Mouse (Mus musculus) CH12.LX (cell line): ENCODE measurements around the gene Rassf2. TPM values are rescaled to one million over a fixed set of nuclear protein-coding genes. Genes with fewer than 3 reads are reported as not detected.

Experiments used
- DNase-seq: peaks from one replicate; pipeline ENCODE4 v3.0.0-alpha.2; 2013; ENCODE audit errors: extremely low read depth
- H3K27ac ChIP-seq: 2 replicates; pipeline ENCODE4 v1.5.1; 2012; ENCODE audit warnings: low read depth, mild to moderate bottlenecking, control low read depth, moderate library complexity; ENCODE audit not compliant: insufficient read depth
- H3K27me3 ChIP-seq: replicated peaks from 2 replicates; pipeline ENCODE3; 2012; ENCODE audit warnings: inconsistent platforms
- H3K36me3 ChIP-seq, 2 experiments: replicated peaks in 1 of 2; 2 replicates each; pipeline versions ENCODE3 to v1.6.1; 2012; ENCODE audit warnings: inconsistent platforms in 1 of 2, low read length in 1 of 2, mild to moderate bottlenecking in 1 of 2, mixed read lengths in 1 of 2, moderate library complexity in 1 of 2; ENCODE audit not compliant: control insufficient read depth in 1 of 2, insufficient read depth in 1 of 2
- H3K4me1 ChIP-seq, 2 experiments: 2 replicates each; pipeline ENCODE4 v1.6.1; 2012; ENCODE audit warnings: inconsistent platforms in 1 of 2, moderate library complexity in 1 of 2; ENCODE audit not compliant: insufficient read depth in 2 of 2, control insufficient read depth in 1 of 2
- H3K4me2 ChIP-seq: 2 replicates; pipeline ENCODE4 v1.6.1; 2012; ENCODE audit warnings: low read depth, mild to moderate bottlenecking, control low read depth; ENCODE audit not compliant: poor library complexity, insufficient read depth, severe bottlenecking
- H3K4me3 ChIP-seq, 3 experiments: fragments of 150-350 bp in 1 of 3; sonication (generic) in 1 of 3; replicated peaks in 1 of 3; 2 replicates each; pipeline versions ENCODE3 to v1.5.1; 2011 to 2012; ENCODE audit warnings: low read depth in 2 of 3, low read length in 2 of 3, mild to moderate bottlenecking in 2 of 3, moderate library complexity in 2 of 3, control low read depth in 1 of 3, improper control_type of control experiment in 1 of 3, inconsistent platforms in 1 of 3, mixed read lengths in 1 of 3; ENCODE audit not compliant: poor library complexity in 1 of 3
- H3K79me2 ChIP-seq: replicated peaks from 2 replicates; pipeline ENCODE4 v1.6.1; 2012; ENCODE audit warnings: mild to moderate bottlenecking, moderate library complexity; ENCODE audit not compliant: control insufficient read depth, poor library complexity, insufficient read depth, severe bottlenecking; ENCODE audit errors: extremely low read depth
- H3K9ac ChIP-seq: 2 replicates; pipeline ENCODE4 v1.6.1; 2012; ENCODE audit warnings: low read depth, mild to moderate bottlenecking, control low read depth, moderate library complexity; ENCODE audit not compliant: insufficient read depth
- H3K9me3 ChIP-seq: replicated peaks from 2 replicates; pipeline ENCODE3; 2012; ENCODE audit warnings: low read length, inconsistent platforms, mixed read lengths
- BHLHE40 ChIP-seq: IDR thresholded peaks from 2 replicates; pipeline ENCODE4 v1.6.1; 2011; ENCODE audit warnings: mild to moderate bottlenecking, low read depth, low read length, improper control_type of control experiment
- CHD1 ChIP-seq: IDR thresholded peaks from 2 replicates; pipeline ENCODE4 v1.6.1; 2012; ENCODE audit warnings: low read depth, low read length, improper control_type of control experiment, inconsistent platforms
- CHD2 ChIP-seq: IDR thresholded peaks from 2 replicates; pipeline ENCODE4 v1.6.1; 2011; ENCODE audit warnings: low read length, improper control_type of control experiment
- CTCF ChIP-seq, 2 experiments: IDR thresholded peaks in 1 of 2; conservative IDR thresholded peaks in 1 of 2; 2 replicates each; pipeline ENCODE4 v1.5.1; 2011 to 2012; ENCODE audit warnings: low read depth in 2 of 2, low read length in 2 of 2, improper control_type of control experiment in 1 of 2, inconsistent platforms in 1 of 2, mild to moderate bottlenecking in 1 of 2, moderate library complexity in 1 of 2
- E2F4 ChIP-seq: IDR thresholded peaks from 2 replicates; pipeline ENCODE4 v1.6.1; 2011; ENCODE audit warnings: low read depth, low read length, improper control_type of control experiment; ENCODE audit not compliant: insufficient replicate concordance
- ELF1 ChIP-seq: IDR thresholded peaks from 2 replicates; pipeline ENCODE4 v1.6.1; 2014; ENCODE audit warnings: low read depth, mild to moderate bottlenecking, inconsistent platforms, low read length, improper control_type of control experiment
- EP300 ChIP-seq: IDR thresholded peaks from 2 replicates; pipeline ENCODE4 v1.6.1; 2011; ENCODE audit warnings: low read length, improper control_type of control experiment
- ETS1 ChIP-seq: conservative IDR thresholded peaks from 2 replicates; pipeline ENCODE4 v1.6.1; 2012; ENCODE audit warnings: low read depth, mild to moderate bottlenecking, inconsistent platforms, low read length, improper control_type of control experiment, moderate library complexity
- GABPA ChIP-seq: IDR thresholded peaks from 2 replicates; pipeline ENCODE4 v1.6.1; 2012; ENCODE audit warnings: low read depth, low read length, improper control_type of control experiment, inconsistent platforms; ENCODE audit not compliant: insufficient replicate concordance
- HCFC1 ChIP-seq: IDR thresholded peaks from 2 replicates; pipeline ENCODE4 v1.6.1; 2012; ENCODE audit warnings: low read depth, mild to moderate bottlenecking, inconsistent platforms, low read length, improper control_type of control experiment
- IRF4 ChIP-seq: IDR thresholded peaks from 2 replicates; pipeline ENCODE4 v1.6.1; 2014; ENCODE audit warnings: low read depth, mild to moderate bottlenecking, inconsistent platforms, low read length, improper control_type of control experiment
- JUN ChIP-seq: IDR thresholded peaks from 2 replicates; pipeline ENCODE4 v1.6.1; 2011; ENCODE audit warnings: low read depth, mild to moderate bottlenecking, low read length, improper control_type of control experiment, moderate library complexity; ENCODE audit not compliant: insufficient read depth
- JUND ChIP-seq: conservative IDR thresholded peaks from 2 replicates; pipeline ENCODE4 v1.6.1; 2011; ENCODE audit warnings: low read depth, low read length, improper control_type of control experiment
- KAT2A ChIP-seq: IDR thresholded peaks from 2 replicates; pipeline ENCODE4 v1.6.1; 2012; ENCODE audit warnings: low read length, improper control_type of control experiment, inconsistent platforms; ENCODE audit not compliant: insufficient replicate concordance
- MAFK ChIP-seq: IDR thresholded peaks from 2 replicates; pipeline ENCODE4 v1.6.1; 2011; ENCODE audit warnings: low read length, improper control_type of control experiment; ENCODE audit not compliant: insufficient replicate concordance
- MAX ChIP-seq: IDR thresholded peaks from 2 replicates; pipeline ENCODE4 v1.6.1; 2011; ENCODE audit warnings: low read length, improper control_type of control experiment
- MAZ ChIP-seq: IDR thresholded peaks from 2 replicates; pipeline ENCODE4 v1.6.1; 2012; ENCODE audit warnings: low read depth, mild to moderate bottlenecking, inconsistent platforms, low read length, improper control_type of control experiment, moderate library complexity
- MEF2A ChIP-seq: IDR thresholded peaks from 2 replicates; pipeline ENCODE4 v1.6.1; 2014; ENCODE audit warnings: low read depth, mild to moderate bottlenecking, inconsistent platforms, low read length, improper control_type of control experiment, borderline replicate concordance
- MXI1 ChIP-seq: IDR thresholded peaks from 2 replicates; pipeline ENCODE4 v1.6.1; 2011; ENCODE audit warnings: mild to moderate bottlenecking, low read depth, low read length, improper control_type of control experiment
- MYC ChIP-seq: IDR thresholded peaks from 2 replicates; pipeline ENCODE4 v1.6.1; 2011; ENCODE audit warnings: low read depth, mild to moderate bottlenecking, improper control_type of control experiment, low read length
- NELFE ChIP-seq: IDR thresholded peaks from 2 replicates; pipeline ENCODE4 v1.6.1; 2011; ENCODE audit warnings: low read depth, low read length, improper control_type of control experiment
- NRF1 ChIP-seq: IDR thresholded peaks from 2 replicates; pipeline ENCODE4 v1.6.1; 2014; ENCODE audit warnings: low read depth, mild to moderate bottlenecking, inconsistent platforms, low read length, improper control_type of control experiment, moderate library complexity
- PAX5 ChIP-seq: IDR thresholded peaks from 2 replicates; pipeline ENCODE4 v1.6.1; 2012; ENCODE audit warnings: low read length, inconsistent platforms, mixed read lengths
- POLR2A ChIP-seq: IDR thresholded peaks from 2 replicates; pipeline ENCODE4 v1.6.1; 2011; ENCODE audit warnings: low read depth, mild to moderate bottlenecking, improper control_type of control experiment, low read length
- POLR2AphosphoS2 ChIP-seq: IDR thresholded peaks from 2 replicates; pipeline ENCODE4 v1.6.1; 2011; ENCODE audit warnings: low read depth, low read length, improper control_type of control experiment
- RAD21 ChIP-seq: IDR thresholded peaks from 2 replicates; pipeline ENCODE4 v1.6.1; 2011; ENCODE audit warnings: low read depth, mild to moderate bottlenecking, low read length, improper control_type of control experiment, moderate library complexity
- RCOR1 ChIP-seq: conservative IDR thresholded peaks from 2 replicates; pipeline ENCODE4 v1.6.1; 2012; ENCODE audit warnings: low read depth, mild to moderate bottlenecking, inconsistent platforms, low read length, improper control_type of control experiment
- SIN3A ChIP-seq: IDR thresholded peaks from 2 replicates; pipeline ENCODE4 v1.6.1; 2012; ENCODE audit warnings: low read length, improper control_type of control experiment, inconsistent platforms
- SMC3 ChIP-seq: IDR thresholded peaks from 2 replicates; pipeline ENCODE4 v1.6.1; 2011; ENCODE audit warnings: low read depth, low read length, improper control_type of control experiment
- TBP ChIP-seq: conservative IDR thresholded peaks from 2 replicates; pipeline ENCODE4 v1.6.1; 2011; ENCODE audit warnings: low read depth, low read length, improper control_type of control experiment
- TCF12 ChIP-seq: IDR thresholded peaks from 2 replicates; pipeline ENCODE4 v1.6.1; 2014; ENCODE audit warnings: low read depth, mild to moderate bottlenecking, inconsistent platforms, low read length, improper control_type of control experiment
- UBTF ChIP-seq: IDR thresholded peaks from 2 replicates; pipeline ENCODE4 v1.6.1; 2012; ENCODE audit warnings: low read depth, mild to moderate bottlenecking, inconsistent platforms, low read length, improper control_type of control experiment, moderate library complexity
- USF1 ChIP-seq: IDR thresholded peaks from 2 replicates; pipeline ENCODE4 v1.6.1; 2014; ENCODE audit warnings: low read depth, mild to moderate bottlenecking, inconsistent platforms, low read length, improper control_type of control experiment
- USF2 ChIP-seq: conservative IDR thresholded peaks from 2 replicates; pipeline ENCODE4 v1.6.1; 2011; ENCODE audit warnings: low read depth, low read length, improper control_type of control experiment
- ZC3H11A ChIP-seq: IDR thresholded peaks from 2 replicates; pipeline ENCODE4 v1.6.1; 2012; ENCODE audit warnings: low read depth, mild to moderate bottlenecking, inconsistent platforms, low read length, improper control_type of control experiment
- ZKSCAN1 ChIP-seq: IDR thresholded peaks from 2 replicates; pipeline ENCODE4 v1.6.1; 2012; ENCODE audit warnings: low read depth, inconsistent platforms, low read length, improper control_type of control experiment, borderline replicate concordance
- ZMIZ1 ChIP-seq: IDR thresholded peaks from 2 replicates; pipeline ENCODE4 v1.6.1; 2012; ENCODE audit warnings: low read depth, mild to moderate bottlenecking, inconsistent platforms, low read length, improper control_type of control experiment
- ZNF384 ChIP-seq: IDR thresholded peaks from 2 replicates; pipeline ENCODE4 v1.6.1; 2012; ENCODE audit warnings: low read depth, low read length, improper control_type of control experiment, inconsistent platforms
- dilution Hi-C: fragments of 300-500 bp; cut with MboI; formaldehyde crosslinking; loops from 2 replicates; pipeline ENCODE4 v1.14.3; 2020; ENCODE audit warnings: low sequenced_read_pairs; ENCODE audit not compliant: extremely low pct_unique_long_range_greater_than_20kb, extremely low pct_ligation_motif_present
- in situ Hi-C: fragments of 300-500 bp; cut with MboI; formaldehyde crosslinking; loops from 3 replicates; pipeline ENCODE4 v1.14.3; 2019; ENCODE audit warnings: low sequenced_read_pairs, low pct_ligation_motif_present, low pct_unique_long_range_greater_than_20kb, mixed read lengths
- polyA plus RNA-seq: library from polyadenylated mRNA; unstranded; fragments of >175 nt; gene quantifications from 2 replicates; pipeline ENCODE4 v1.2.1, GENCODE M21; 2012; ENCODE audit warnings: low read depth; ENCODE audit not compliant: insufficient read length
- total RNA-seq, 2 experiments: library from RNA; depleted of rRNA; stranded (reverse); fragments of 300-350 nt in 1 of 2; fragments of >200 nt in 1 of 2; gene quantifications; 2 replicates each; pipeline ENCODE4 v1.2.3; 2012 to 2014

The Rassf2 gene
- total and polyA plus RNA-seq, 3 experiments, result 33.8 to 61.5 (median 45.3) TPM

DNA sequence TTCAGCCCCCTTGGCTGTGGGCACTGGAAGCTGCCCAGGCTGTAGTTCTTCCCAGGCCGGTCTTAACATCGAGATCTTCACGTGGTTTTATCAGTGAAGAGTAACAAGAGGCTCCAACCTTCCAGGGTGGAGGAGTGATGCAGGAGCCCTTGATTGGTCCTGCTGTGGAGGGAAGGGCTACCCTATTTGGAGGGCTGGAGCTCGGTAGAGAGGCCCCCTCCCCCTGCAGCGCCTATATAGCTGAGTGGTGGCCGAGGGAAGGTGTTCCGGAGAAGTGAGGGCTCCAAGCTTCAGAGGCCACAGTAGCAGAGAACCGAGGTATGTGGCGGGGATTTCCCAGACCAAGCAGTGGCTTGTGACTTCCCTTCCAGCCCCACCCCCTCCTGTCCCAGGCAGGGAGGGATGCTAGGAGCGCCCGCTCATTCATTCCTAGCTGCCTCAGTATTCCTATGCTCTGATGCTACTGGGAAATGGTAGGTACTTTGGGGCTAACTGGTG, 79.4 kb downstream of the Rassf2 start, which contains the start of gene Prnd:
Gene Prnd (plus strand): TSS at position 264 of the 498 bp plus-strand sequence.
- H3K4me3 ChIP-seq, result peak within 1 kb of the TSS in 2 of 3 experiments; percentile 4 to 46
- dilution Hi-C loops (no loop called here), in situ Hi-C loops (loop anchor here (25.0 kb wide), 1 partner anchor 537 kb away; no protein-coding TSS in a partner anchor)
- no peaks in the 10 kb centered on the region for H3K9me3 ChIP-seq
- H3K36me3 ChIP-seq, result peaks cover 0 to 25% of the 10 kb centered on the region in 2 experiments
- no peak within 1 kb of the TSS for H3K27ac ChIP-seq
- no peaks in the 10 kb centered on the region for H3K27me3 ChIP-seq
- DNase-seq, result peak; percentile 85
- peak within 1 kb of the TSS; percentile 80 for H3K4me2 ChIP-seq
- TF ChIP-seq IRF4 (peak; percentile 56), ETS1 (peak; percentile 29; the same call in 1 of the 2 replicates), RCOR1 (no peak), ZC3H11A (no peak), MEF2A (no peak), EP300 (peak; percentile 66), MYC (peak; percentile 56; the same call in 1 of the 2 replicates), CHD1 (no peak), NELFE (0 out of 2 replicates have a peak, but pooled peaks have one; percentile 29), NRF1 (no peak; the same call in 1 of the 2 replicates), JUND (no peak), UBTF (no peak; the same call in 1 of the 2 replicates), PAX5 (no peak), CTCF (conservative IDR thresholded peaks at IDR 0.05 in 1 of 2, IDR thresholded peaks at IDR 0.05 in 1 of 2; ENCODE audit: low read depth in 2 of 2, low read length in 2 of 2) (peak in 1 of 2 experiments; percentile 9; a peak in 1 of 4 replicates), ZKSCAN1 (no peak), ZMIZ1 (no peak), KAT2A (no peak), JUN (no peak), MXI1 (no peak), TBP (0 out of 2 replicates have a peak, but pooled peaks have one; percentile 61), MAZ (peak; percentile 73), POLR2AphosphoS2 (no peak), ELF1 (0 out of 2 replicates have a peak, but pooled peaks have one; percentile 24), MAFK (no peak), MAX (peak; percentile 43), SIN3A (no peak; the same call in 1 of the 2 replicates), USF2 (no peak), RAD21 (no peak), TCF12 (no peak), CHD2 (peak; percentile 78), E2F4 (no peak), BHLHE40 (peak; percentile 66), POLR2A (peak; percentile 56), USF1 (no peak; the same call in 1 of the 2 replicates), SMC3 (no peak), ZNF384 (no peak), GABPA (no peak), HCFC1 (peak; percentile 22; the same call in 1 of the 2 replicates)
- peaks cover 8 to 28% of the 10 kb centered on the region in 2 experiments for H3K4me1 ChIP-seq
- no peaks in the 10 kb centered on the region for H3K79me2 ChIP-seq
- peak within 1 kb of the TSS; percentile 10; the same call in 1 of the 2 replicates for H3K9ac ChIP-seq
